Mouse (Mus musculus): Measurements from ENCODE around the gene Olfr1432.
"Not testable (repeated sequence)": the region's sequence is repeated elsewhere in the genome, so short reads cannot be mapped to it uniquely, and the experiment has no call there.

Gene Olfr1432

DNA sequence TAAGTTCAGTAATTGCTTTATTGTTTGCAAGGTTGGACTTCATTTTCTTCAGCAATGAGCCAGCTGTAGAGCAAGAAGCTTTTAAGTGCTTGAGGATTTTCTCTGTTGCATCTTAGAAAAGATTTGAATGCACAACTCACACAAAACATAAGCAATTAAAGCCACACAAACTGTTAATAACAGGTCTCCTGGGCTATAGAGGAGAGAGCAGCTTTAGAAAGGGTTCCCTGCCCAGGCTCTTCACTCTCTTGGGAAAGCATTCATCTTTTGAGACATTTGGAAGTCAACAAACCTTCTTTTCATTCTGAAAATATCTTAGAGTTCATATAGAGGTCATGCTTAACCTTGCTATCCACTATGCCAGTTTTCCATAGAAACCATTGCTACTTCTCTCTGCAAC, at the start of gene Olfr1432:
Olfr1432 (minus strand) TSS at position 101 of the 400 bp plus-strand sequence.
- not testable (repeated sequence) for DNase-seq (ENCODE audit: low read depth, low spot score)

DNA sequence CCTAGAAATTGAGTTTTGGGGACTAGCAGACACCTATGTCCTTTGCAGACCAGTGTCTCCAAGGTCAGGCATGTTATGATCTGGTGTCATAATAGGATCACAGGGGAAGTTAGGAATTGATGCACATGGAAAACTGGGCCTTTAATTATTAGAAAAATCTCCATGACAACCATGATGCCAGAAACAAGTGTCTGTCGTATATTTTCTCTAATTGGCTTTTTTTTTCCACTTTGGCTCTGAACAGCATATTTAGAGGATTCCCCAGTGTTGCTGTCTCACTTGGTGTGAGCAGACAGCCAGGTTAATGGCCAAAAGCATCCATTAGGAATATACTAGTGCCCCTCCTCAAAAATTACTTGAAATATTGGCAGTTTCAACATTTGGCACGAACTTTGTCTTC, 47.2 kb upstream of the Olfr1432 start, which contains the start of gene Olfr1434:
Olfr1434 (plus strand) TSS at position 301 of the 400 bp plus-strand sequence.
- DNase-seq (ENCODE audit: low read depth, low spot score), result no peak

DNA sequence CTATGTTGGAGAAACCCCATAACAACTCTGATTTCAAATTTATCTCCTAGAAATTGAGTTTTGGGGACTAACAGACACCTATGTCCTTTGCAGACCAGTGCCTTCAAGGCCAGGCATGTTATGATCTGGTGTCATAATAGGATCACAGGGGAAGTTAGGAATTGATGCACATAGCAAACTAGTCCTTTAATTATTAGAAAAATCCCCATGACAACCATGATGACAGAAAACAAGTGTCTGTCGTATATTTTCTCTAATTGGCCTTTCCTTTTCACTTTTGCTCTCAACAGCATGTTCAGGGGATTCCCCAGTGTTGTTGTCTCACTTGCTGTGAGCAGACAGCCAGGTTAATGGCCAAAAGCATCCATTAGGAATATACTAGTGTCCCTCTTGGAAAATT, 28.3 kb upstream of the Olfr1432 start, which contains the start of gene Olfr235:
Olfr235 (plus strand) TSS at position 301 of the 400 bp plus-strand sequence.
- no peak for DNase-seq (ENCODE audit: low read depth, low spot score)

DNA sequence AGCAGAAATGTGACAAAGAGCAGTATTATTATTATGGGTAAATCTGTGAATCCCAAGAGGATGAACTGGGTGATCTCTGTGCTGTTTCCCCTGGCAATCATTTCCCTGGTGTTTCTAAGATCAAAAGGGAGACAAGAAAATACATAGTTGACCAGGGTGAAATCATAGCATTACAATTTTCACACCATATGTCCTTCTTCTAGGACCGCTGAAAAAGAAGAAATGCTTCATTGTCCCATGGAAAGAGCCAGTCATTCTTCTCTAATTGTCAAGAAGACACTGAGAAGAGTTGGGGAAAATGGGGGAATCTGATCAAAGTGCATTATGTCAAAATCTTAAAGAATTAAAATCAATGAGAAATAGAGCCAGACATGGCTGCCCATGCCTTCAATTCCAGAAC, 9.2 kb upstream of the Olfr1432 start, which contains the start of gene Olfr262:
Olfr262 (minus strand) TSS at position 101 of the 400 bp plus-strand sequence.
- no peak for DNase-seq (ENCODE audit: low read depth, low spot score)

DNA sequence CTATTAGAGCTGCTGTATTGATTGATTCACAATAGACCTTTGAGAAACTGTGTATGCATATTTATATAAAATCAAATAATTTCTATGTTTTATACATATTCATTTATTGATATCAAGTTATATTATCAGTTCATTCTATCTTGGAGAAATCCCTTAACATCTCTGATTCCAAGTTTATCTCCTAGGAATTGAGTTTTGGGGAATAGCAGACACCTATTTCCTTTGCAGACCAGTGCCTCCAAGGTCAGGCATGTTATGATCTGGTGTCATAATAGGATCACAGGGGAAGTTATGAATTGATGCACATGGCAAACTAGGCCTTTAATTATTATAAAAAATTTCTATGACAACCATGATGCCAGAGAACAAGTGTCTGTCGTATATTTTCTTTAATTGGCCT, 32.1 kb downstream of the Olfr1432 start, which contains the start of gene Olfr1431:
Olfr1431 (plus strand) TSS at position 301 of the 400 bp plus-strand sequence.
- no peak for DNase-seq (ENCODE audit: low read depth, low spot score)

DNA sequence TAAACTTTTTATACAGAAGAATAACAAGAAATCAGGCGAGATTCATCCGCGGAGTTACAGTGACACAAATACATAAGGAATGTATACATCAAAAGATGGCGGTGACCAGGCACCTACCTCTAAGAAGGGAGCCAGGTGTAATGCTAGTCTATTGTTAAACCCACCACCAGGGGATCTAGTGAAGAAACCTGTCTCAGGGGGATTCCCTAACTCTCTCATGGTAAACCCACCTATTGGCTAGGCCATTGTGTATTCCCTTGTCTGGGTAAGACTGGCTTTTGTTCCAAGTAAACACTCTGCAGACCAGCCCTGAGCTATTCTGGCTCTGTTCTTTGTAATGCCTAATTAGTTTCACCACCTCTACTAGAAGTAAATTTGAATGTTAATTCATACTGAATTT, 33.3 kb downstream of the Olfr1432 start:
- DNase-seq (ENCODE audit: low read depth, low spot score), result not testable (repeated sequence)
